Mouse (Mus musculus) CH12.LX (cell line): Measurements from ENCODE around the gene Tldc1. TPM values are rescaled to one million over a fixed set of nuclear protein-coding genes. Genes with fewer than 3 reads are reported as not detected.
A peak's percentile ranks its signal among the peaks of the same experiment; 100 is the strongest.

ENCODE experiments used
- DNase-seq: peaks from one replicate; pipeline ENCODE4 v3.0.0-alpha.2; 2013; ENCODE audit errors: extremely low read depth
- H3K27ac ChIP-seq: 2 replicates; pipeline ENCODE4 v1.5.1; 2012; ENCODE audit warnings: low read depth, mild to moderate bottlenecking, control low read depth, moderate library complexity; ENCODE audit not compliant: insufficient read depth
- H3K27me3 ChIP-seq: replicated peaks from 2 replicates; pipeline ENCODE3; 2012; ENCODE audit warnings: inconsistent platforms
- H3K36me3 ChIP-seq, 2 experiments: replicated peaks in 1 of 2; 2 replicates each; pipeline versions ENCODE3 to v1.6.1; 2012; ENCODE audit warnings: inconsistent platforms in 1 of 2, low read length in 1 of 2, mild to moderate bottlenecking in 1 of 2, mixed read lengths in 1 of 2, moderate library complexity in 1 of 2; ENCODE audit not compliant: control insufficient read depth in 1 of 2, insufficient read depth in 1 of 2
- H3K4me1 ChIP-seq, 2 experiments: 2 replicates each; pipeline ENCODE4 v1.6.1; 2012; ENCODE audit warnings: inconsistent platforms in 1 of 2, moderate library complexity in 1 of 2; ENCODE audit not compliant: insufficient read depth in 2 of 2, control insufficient read depth in 1 of 2
- H3K4me2 ChIP-seq: 2 replicates; pipeline ENCODE4 v1.6.1; 2012; ENCODE audit warnings: low read depth, mild to moderate bottlenecking, control low read depth; ENCODE audit not compliant: poor library complexity, insufficient read depth, severe bottlenecking
- H3K4me3 ChIP-seq, 3 experiments: fragments of 150-350 bp in 1 of 3; sonication (generic) in 1 of 3; replicated peaks in 1 of 3; 2 replicates each; pipeline versions ENCODE3 to v1.5.1; 2011 to 2012; ENCODE audit warnings: low read depth in 2 of 3, low read length in 2 of 3, mild to moderate bottlenecking in 2 of 3, moderate library complexity in 2 of 3, control low read depth in 1 of 3, improper control_type of control experiment in 1 of 3, inconsistent platforms in 1 of 3, mixed read lengths in 1 of 3; ENCODE audit not compliant: poor library complexity in 1 of 3
- H3K79me2 ChIP-seq: replicated peaks from 2 replicates; pipeline ENCODE4 v1.6.1; 2012; ENCODE audit warnings: mild to moderate bottlenecking, moderate library complexity; ENCODE audit not compliant: control insufficient read depth, poor library complexity, insufficient read depth, severe bottlenecking; ENCODE audit errors: extremely low read depth
- H3K9ac ChIP-seq: 2 replicates; pipeline ENCODE4 v1.6.1; 2012; ENCODE audit warnings: low read depth, mild to moderate bottlenecking, control low read depth, moderate library complexity; ENCODE audit not compliant: insufficient read depth
- H3K9me3 ChIP-seq: replicated peaks from 2 replicates; pipeline ENCODE3; 2012; ENCODE audit warnings: low read length, inconsistent platforms, mixed read lengths
- BHLHE40 ChIP-seq: IDR thresholded peaks from 2 replicates; pipeline ENCODE4 v1.6.1; 2011; ENCODE audit warnings: mild to moderate bottlenecking, low read depth, low read length, improper control_type of control experiment
- EP300 ChIP-seq: IDR thresholded peaks from 2 replicates; pipeline ENCODE4 v1.6.1; 2011; ENCODE audit warnings: low read length, improper control_type of control experiment
- GABPA ChIP-seq: IDR thresholded peaks from 2 replicates; pipeline ENCODE4 v1.6.1; 2012; ENCODE audit warnings: low read depth, low read length, improper control_type of control experiment, inconsistent platforms; ENCODE audit not compliant: insufficient replicate concordance
- HCFC1 ChIP-seq: IDR thresholded peaks from 2 replicates; pipeline ENCODE4 v1.6.1; 2012; ENCODE audit warnings: low read depth, mild to moderate bottlenecking, inconsistent platforms, low read length, improper control_type of control experiment
- JUND ChIP-seq: conservative IDR thresholded peaks from 2 replicates; pipeline ENCODE4 v1.6.1; 2011; ENCODE audit warnings: low read depth, low read length, improper control_type of control experiment
- KAT2A ChIP-seq: IDR thresholded peaks from 2 replicates; pipeline ENCODE4 v1.6.1; 2012; ENCODE audit warnings: low read length, improper control_type of control experiment, inconsistent platforms; ENCODE audit not compliant: insufficient replicate concordance
- MAZ ChIP-seq: IDR thresholded peaks from 2 replicates; pipeline ENCODE4 v1.6.1; 2012; ENCODE audit warnings: low read depth, mild to moderate bottlenecking, inconsistent platforms, low read length, improper control_type of control experiment, moderate library complexity
- MXI1 ChIP-seq: IDR thresholded peaks from 2 replicates; pipeline ENCODE4 v1.6.1; 2011; ENCODE audit warnings: mild to moderate bottlenecking, low read depth, low read length, improper control_type of control experiment
- MYC ChIP-seq: IDR thresholded peaks from 2 replicates; pipeline ENCODE4 v1.6.1; 2011; ENCODE audit warnings: low read depth, mild to moderate bottlenecking, improper control_type of control experiment, low read length
- NELFE ChIP-seq: IDR thresholded peaks from 2 replicates; pipeline ENCODE4 v1.6.1; 2011; ENCODE audit warnings: low read depth, low read length, improper control_type of control experiment
- PAX5 ChIP-seq: IDR thresholded peaks from 2 replicates; pipeline ENCODE4 v1.6.1; 2012; ENCODE audit warnings: low read length, inconsistent platforms, mixed read lengths
- SMC3 ChIP-seq: IDR thresholded peaks from 2 replicates; pipeline ENCODE4 v1.6.1; 2011; ENCODE audit warnings: low read depth, low read length, improper control_type of control experiment
- UBTF ChIP-seq: IDR thresholded peaks from 2 replicates; pipeline ENCODE4 v1.6.1; 2012; ENCODE audit warnings: low read depth, mild to moderate bottlenecking, inconsistent platforms, low read length, improper control_type of control experiment, moderate library complexity
- ZC3H11A ChIP-seq: IDR thresholded peaks from 2 replicates; pipeline ENCODE4 v1.6.1; 2012; ENCODE audit warnings: low read depth, mild to moderate bottlenecking, inconsistent platforms, low read length, improper control_type of control experiment
- dilution Hi-C: fragments of 300-500 bp; cut with MboI; formaldehyde crosslinking; loops from 2 replicates; pipeline ENCODE4 v1.14.3; 2020; ENCODE audit warnings: low sequenced_read_pairs; ENCODE audit not compliant: extremely low pct_unique_long_range_greater_than_20kb, extremely low pct_ligation_motif_present
- in situ Hi-C: fragments of 300-500 bp; cut with MboI; formaldehyde crosslinking; loops from 3 replicates; pipeline ENCODE4 v1.14.3; 2019; ENCODE audit warnings: low sequenced_read_pairs, low pct_ligation_motif_present, low pct_unique_long_range_greater_than_20kb, mixed read lengths
- polyA plus RNA-seq: library from polyadenylated mRNA; unstranded; fragments of >175 nt; gene quantifications from 2 replicates; pipeline ENCODE4 v1.2.1, GENCODE M21; 2012; ENCODE audit warnings: low read depth; ENCODE audit not compliant: insufficient read length
- total RNA-seq, 2 experiments: library from RNA; depleted of rRNA; stranded (reverse); fragments of 300-350 nt in 1 of 2; fragments of >200 nt in 1 of 2; gene quantifications; 2 replicates each; pipeline ENCODE4 v1.2.3; 2012 to 2014

The Tldc1 gene
- total and polyA plus RNA-seq, 3 experiments: 3.8 to 10.4 (median 7.7) TPM

- Histone ChIP-seq H3K4me3 (no peak overlapping the region), H3K27ac (no peak overlapping the region), H3K27me3 (peaks cover 31% of the 10 kb centered on the region)
- DNase-seq: no peak
- no peak for TF ChIP-seq UBTF
- no peak for TF ChIP-seq HCFC1
- TF ChIP-seq, all 38 proteins: peak for 0
- H3K9me3 ChIP-seq: no peaks in the 10 kb centered on the region
- no peak overlapping the region for H3K9ac ChIP-seq
- peaks cover 12% of the 10 kb centered on the region in 2 experiments for H3K4me1 ChIP-seq
- no peak overlapping the region for H3K4me2 ChIP-seq
- H3K36me3 ChIP-seq: peaks cover 0 to 16% of the 10 kb centered on the region in 2 experiments
- H3K79me2 ChIP-seq: no peaks in the 10 kb centered on the region
- dilution Hi-C loops (no loop called here), in situ Hi-C loops (no loop called here)
Measured at GRCm38 (mm10) chr8:119756538-119756937, 21.7 kb downstream of the Tldc1 start.

GRCm38 (mm10) chr8:119756147-119756461 lies 22.1 kb downstream of the Tldc1 start:
- TF ChIP-seq BHLHE40 (no peak), JUND (no peak), UBTF (no peak), KAT2A (no peak), ZC3H11A (no peak), MAZ (no peak), NELFE (no peak)
- TF ChIP-seq, all 38 proteins: peak for 0
- Histone ChIP-seq H3K9me3 (no peaks in the 10 kb centered on the region), H3K27me3 (peaks cover 33% of the 10 kb centered on the region), H3K36me3 (peaks cover 0 to 11% of the 10 kb centered on the region in 2 experiments), H3K4me1 (peaks cover 12% of the 10 kb centered on the region in 2 experiments), H3K4me3 (no peak overlapping the region), H3K4me2 (no peak overlapping the region), H3K79me2 (no peaks in the 10 kb centered on the region), H3K27ac (no peak overlapping the region), H3K9ac (no peak overlapping the region)
- in situ Hi-C loops (no loop called here), dilution Hi-C loops (no loop called here)
- no peak for DNase-seq

GRCm38 (mm10) chr8:119755238-119756146 lies 22.7 kb downstream of the Tldc1 start:
- no peak overlapping the region for H3K4me2 ChIP-seq
- no peak for DNase-seq

More at GRCm38 (mm10) chr8:119755238-119756146, 22.7 kb downstream of the Tldc1 start:
- no peak overlapping the region for H3K9ac ChIP-seq
- dilution Hi-C loops: no loop called here
- H3K36me3 ChIP-seq: peaks cover 0 to 6% of the 10 kb centered on the region in 2 experiments
- H3K27ac ChIP-seq: no peak overlapping the region
- peaks cover 12% of the 10 kb centered on the region in 2 experiments for H3K4me1 ChIP-seq
- H3K9me3 ChIP-seq: no peaks in the 10 kb centered on the region
- in situ Hi-C loops: no loop called here
- H3K4me3 ChIP-seq: peak overlapping the region in 1 of 3 experiments; percentile 17
- H3K27me3 ChIP-seq: peaks cover 37% of the 10 kb centered on the region
- TF ChIP-seq HCFC1 (no peak), PAX5 (no peak), MYC (no peak), EP300 (no peak), SMC3 (no peak), GABPA (no peak), MXI1 (no peak)
- H3K79me2 ChIP-seq: no peaks in the 10 kb centered on the region
